ENCODE assay signal across 24 mouse cellular contexts in genomic region chr11:102436471-102436790, GRCm38 (mm10). TPM values are rescaled to one million over a fixed set of nuclear protein-coding genes. Genes with fewer than 3 reads are reported as not detected.
DNase-seq lines count a peak whose midpoint lies in the region; ATAC-seq and TF ChIP-seq lines count a peak whose summit lies in the region.
"Had no signal": no experiment of that assay in that cellular context is flagged by ENCODE, and none has a peak within 500 bp of the region (broad histone marks: within the 10 kb centered on the region; RNA-seq: fewer than 3 reads in every experiment).

No protein-coding gene starts in this region.

- no peaks in the 10 kb centered on the region for H3K27me3 ChIP-seq in myocyte (ENCODE audit: control insufficient read depth, insufficient read depth, insufficient read length)
- H3K27me3 ChIP-seq in intestine, embryonic 15.5 days (replicated peaks): 0 out of 2 replicates have a peak, but pooled peaks cover 6% of the 10 kb centered on the region
- H3K27me3 ChIP-seq: hindbrain, embryonic 15.5 days; neural tube, embryonic 15.5 days; stomach, embryonic 15.5 days had no signal

- H3K79me2 ChIP-seq in myocyte (ENCODE audit: control insufficient read depth, insufficient read depth): no peaks in the 10 kb centered on the region

- H3K27ac ChIP-seq in intestine, embryonic 15.5 days: no peak overlapping the region
- H3K27ac ChIP-seq: heart, embryonic 13.5 days; hindbrain, embryonic 15.5 days; limb, embryonic 13.5 days; lung, embryonic 15.5 days; neural tube, embryonic 15.5 days; stomach, embryonic 15.5 days had no signal

- no peaks in the 10 kb centered on the region for H3K9me3 ChIP-seq in intestine, embryonic 15.5 days
- H3K9me3 ChIP-seq: embryonic facial prominence, embryonic 13.5 days; heart, embryonic 13.5 days; hindbrain, embryonic 10.5 days; hindbrain, embryonic 15.5 days; limb, embryonic 13.5 days; lung, embryonic 15.5 days; midbrain, embryonic 12.5 days; neural tube, embryonic 15.5 days; stomach, embryonic 15.5 days had no signal

- intact Hi-C loops in heart, postnatal 36 days (cut with DNase I): no loop called here

- ATAC-seq in intestine, embryonic 15.5 days: no peak
- ATAC-seq: activated CD4-positive, CD25-positive, alpha-beta regulatory T cell, adult 4 months; CD4-positive, CD25-positive, alpha-beta regulatory T cell, adult 4 months had no signal

- H3K9ac ChIP-seq in intestine, embryonic 15.5 days: no peak overlapping the region
- H3K9ac ChIP-seq: hindbrain, embryonic 15.5 days; neural tube, embryonic 15.5 days; stomach, embryonic 15.5 days had no signal

- H3K4me2 ChIP-seq in myocyte (ENCODE audit: low read depth): peak overlapping the region; percentile 0
- H3K4me2 ChIP-seq in intestine, embryonic 15.5 days (replicated peaks): no peak overlapping the region

- peak; percentile 47 for DNase-seq in adrenal gland, postnatal 14 days
- no peak for DNase-seq in adrenal gland, adult (ENCODE audit: inconsistent age in 2 of 2, low spot score in 1 of 2)
- peak; percentile 85 for DNase-seq in heart, adult 11 months
- no peak for DNase-seq in heart, postnatal 36 days
- peak; percentile 68 for DNase-seq in NIH3T3 (ENCODE audit: low read depth)
- DNase-seq: right cerebral cortex, postnatal 25 days; thymus, adult 18-20 months; thymus, postnatal 36 days had no signal

- no peak overlapping the region for H3K4me3 ChIP-seq in myocyte
- no peak overlapping the region for H3K4me3 ChIP-seq in intestine, embryonic 15.5 days (replicated peaks)
- H3K4me3 ChIP-seq: erythroblast, embryonic 14.5 days; neural tube, embryonic 15.5 days had no signal

- peaks cover 17% of the 10 kb centered on the region for H3K4me1 ChIP-seq in intestine, embryonic 15.5 days (replicated peaks)

- H3K36me3 ChIP-seq in myocyte (ENCODE audit: control insufficient read depth, insufficient read depth): peaks cover 12% of the 10 kb centered on the region
- H3K36me3 ChIP-seq in intestine, embryonic 15.5 days: peaks cover 18% of the 10 kb centered on the region

- WGBS in intestine, embryonic 15.5 days: 74% methylated on average over 10 of the region's 10 CpGs

- no peak for TF ChIP-seq POLR2A in myocyte (IDR thresholded peaks at IDR 0.05; ENCODE audit: insufficient read length, low read depth)

- H3ac ChIP-seq in myocyte (ENCODE audit: control insufficient read depth, insufficient read length): no peak overlapping the region

TF ChIP-seq in myocyte, 11 proteins besides CTCF, POLR2A, EP300 and RAD21:
- TF ChIP-seq E2F4 (IDR thresholded peaks at IDR 0.05; ENCODE audit: insufficient read depth): no peak
- no peak for TF ChIP-seq CEBPB (IDR thresholded peaks at IDR 0.05; ENCODE audit: insufficient read depth, poor library complexity, severe bottlenecking)
- TF ChIP-seq MYOG (IDR thresholded peaks at IDR 0.05; ENCODE audit: control insufficient read depth in 1 of 3, insufficient read depth in 1 of 3, insufficient read length in 2 of 3, low read depth in 2 of 3): no peak
- TF ChIP-seq MYOD1 (IDR thresholded peaks at IDR 0.05; ENCODE audit: control insufficient read depth in 1 of 3, insufficient read length in 2 of 3, low read depth in 2 of 3): no peak
- TF ChIP-seq SRF (IDR thresholded peaks at IDR 0.05; ENCODE audit: control insufficient read depth, insufficient read length, low read depth): no peak

RNA-seq across cellular contexts. Expression of gene Grn, which starts 6.3 kb away (rescaled TPM):
- 180 and 194 TPM in 2 replicates for total RNA-seq in adrenal gland, postnatal 14 days (2021)
- total RNA-seq in heart, postnatal 36 days (2021): 100 to 1,000 TPM; 113 to 122 TPM
- 174 TPM for polyA plus RNA-seq in myocyte (2012; fragmentation: generic; extraction: Trizol)
- 156 and 171 TPM in 2 replicates for polyA plus RNA-seq in intestine, embryonic 15.5 days (2015; fragmentation: Nextera tagmentation; extraction: Ambion mirVana)

RNA-seq across cellular contexts. Expression of gene Fam171a2, which starts 11.1 kb away (rescaled TPM):
- 8.2 and 9.6 TPM in 2 replicates for total RNA-seq in adrenal gland, postnatal 14 days (2021)
- 1 to 10 TPM; 4.3 to 5.2 TPM for total RNA-seq in heart, postnatal 36 days (2021)
- 162 TPM for polyA plus RNA-seq in myocyte (2012; fragmentation: generic; extraction: Trizol)
- 3.2 and 3.5 TPM in 2 replicates for polyA plus RNA-seq in intestine, embryonic 15.5 days (2015; fragmentation: Nextera tagmentation; extraction: Ambion mirVana)
- total RNA-seq: monocyte, adult 5-6 weeks had no signal
- polyA plus RNA-seq: activated CD4-positive, CD25-positive, alpha-beta regulatory T cell, adult 4 months; CD4-positive, CD25-positive, alpha-beta regulatory T cell, adult 4 months had no signal

RNA-seq across cellular contexts. Expression of gene Slc25a39, which starts 28.7 kb away (rescaled TPM):
- 373 and 415 TPM in 2 replicates for total RNA-seq in adrenal gland, postnatal 14 days (2021)
- 100 to 1,000 TPM; 174 to 183 TPM for total RNA-seq in heart, postnatal 36 days (2021)
- polyA plus RNA-seq in myocyte (2012; fragmentation: generic; extraction: Trizol): 274 TPM
- 305 and 329 TPM in 2 replicates for polyA plus RNA-seq in intestine, embryonic 15.5 days (2015; fragmentation: Nextera tagmentation; extraction: Ambion mirVana)

RNA-seq across cellular contexts. Expression of gene Itga2b, which starts 33.5 kb away (rescaled TPM):
- 4.6 and 7.4 TPM in 2 replicates for total RNA-seq in adrenal gland, postnatal 14 days (2021)
- 1 to 10 TPM; 3.1 to 3.8 TPM for total RNA-seq in heart, postnatal 36 days (2021)
- polyA plus RNA-seq in myocyte (2012; fragmentation: generic; extraction: Trizol): 7.2 TPM
- polyA plus RNA-seq in intestine, embryonic 15.5 days (2015; fragmentation: Nextera tagmentation; extraction: Ambion mirVana): 3.3 and 5.1 TPM in 2 replicates

RNA-seq across cellular contexts. Expression of gene Rundc3a, which starts 43.2 kb away (rescaled TPM):
- total RNA-seq in adrenal gland, postnatal 14 days (2021): 31.3 and 31.6 TPM in 2 replicates
- under 1 TPM in 1 of 2 experiments, not detected in 1; 0.19 TPM for total RNA-seq in heart, postnatal 36 days (2021)
- 10.3 TPM for polyA plus RNA-seq in myocyte (2012; fragmentation: generic; extraction: Trizol)
- 8.7 and 10.8 TPM in 2 replicates for polyA plus RNA-seq in intestine, embryonic 15.5 days (2015; fragmentation: Nextera tagmentation; extraction: Ambion mirVana)
- total RNA-seq: megakaryocyte progenitor cell, adult 5-6 weeks; monocyte, adult 5-6 weeks had no signal

Comparison
In these comparisons a context has a peak if more than half of its experiments do, and no peak if none do; other contexts are left out.
1. DNase-seq: peak in adrenal gland, postnatal 14 days (single experiment), heart, adult 11 months (single experiment) and NIH3T3 (single experiment); none in adrenal gland, adult (0 of 2) and heart, postnatal 36 days (0 of 2).